Mouse (Mus musculus) midbrain, embryonic 12.5 days (tissue): Measurements from ENCODE around the gene Acsm1. TPM values are rescaled to one million over a fixed set of nuclear protein-coding genes. Genes with fewer than 3 reads are reported as not detected.
"Not testable (repeated sequence)": the region's sequence is repeated elsewhere in the genome, so short reads cannot be mapped to it uniquely, and the experiment has no call there.

Experiments used
- ATAC-seq: fragments of 200-750 bp; cut with Nextera tagmentation; 2 replicates; pipeline ENCODE4 v1.8.0; 2017; ENCODE audit warnings: low read depth, moderate TSS enrichment, moderate library complexity; ENCODE audit not compliant: low FRiP score
- H3K27ac ChIP-seq: fragments of 300-500 bp; sonication (generic); replicated peaks from 2 replicates; pipeline ENCODE4 v1.5.1; 2016; ENCODE audit warnings: mild to moderate bottlenecking
- H3K27me3 ChIP-seq: fragments of 300-500 bp; sonication (generic); 2 replicates; pipeline ENCODE4 v1.6.1; 2016; ENCODE audit warnings: mild to moderate bottlenecking
- H3K36me3 ChIP-seq: fragments of 300-500 bp; sonication (generic); 2 replicates; pipeline ENCODE4 v1.6.1; 2016
- H3K4me1 ChIP-seq: fragments of 300-500 bp; sonication (generic); 2 replicates; pipeline ENCODE4 v1.6.1; 2016
- H3K4me2 ChIP-seq: fragments of 300-500 bp; sonication (generic); replicated peaks from 2 replicates; pipeline ENCODE4 v1.6.1; 2016; ENCODE audit warnings: mild to moderate bottlenecking, moderate library complexity
- H3K4me3 ChIP-seq: fragments of 300-500 bp; sonication (generic); 2 replicates; pipeline ENCODE4 v1.5.1; 2016; ENCODE audit warnings: mild to moderate bottlenecking
- H3K9ac ChIP-seq: fragments of 300-500 bp; sonication (generic); replicated peaks from 2 replicates; pipeline ENCODE4 v1.6.1; 2016; ENCODE audit warnings: mild to moderate bottlenecking, moderate library complexity
- H3K9me3 ChIP-seq: fragments of 300-500 bp; sonication (generic); 2 replicates; pipeline ENCODE4 v1.6.1; 2016; ENCODE audit warnings: mild to moderate bottlenecking
- WGBS: fragments of 180-500 bp; shearing (Covaris S2); methylation state at CpG from one replicate; pipeline ENCODE4 v1.1.7; 2016; 5-methylcytosine and 5-hydroxymethylcytosine counted together
- polyA plus RNA-seq: library from polyadenylated mRNA; unstranded; fragments of >200 nt; fragmentation: Nextera tagmentation; extraction: Ambion mirVana; gene quantifications from 2 replicates; pipeline ENCODE4 v1.2.1, GENCODE M21; 2016

The Acsm1 gene
- not detected in 2 replicates for polyA plus RNA-seq

GRCm38 (mm10) chr7:119606664-119607076 lies at the start of gene Acsm1:
Gene Acsm1, plus strand, starts transcription at chr7:119607026.
- H3K36me3 ChIP-seq: no peaks in the 10 kb centered on the region
- no peak for ATAC-seq
- H3K9me3 ChIP-seq: no peaks in the 10 kb centered on the region
- no peaks in the 10 kb centered on the region for H3K27me3 ChIP-seq
- H3K27ac ChIP-seq: no peak within 1 kb of the TSS
- WGBS: 82% methylated on average over 5 of the region's 5 CpGs
- no peak within 1 kb of the TSS for H3K4me3 ChIP-seq
- no peak within 1 kb of the TSS for H3K4me2 ChIP-seq
- H3K4me1 ChIP-seq: no peaks in the 10 kb centered on the region
- H3K9ac ChIP-seq: no peak within 1 kb of the TSS

- no peaks in the 10 kb centered on the region for H3K4me1 ChIP-seq
- H3K27me3 ChIP-seq: no peaks in the 10 kb centered on the region
- no peak overlapping the region for H3K4me3 ChIP-seq
- no peak overlapping the region for H3K4me2 ChIP-seq
- no peak overlapping the region for H3K27ac ChIP-seq
- 85% methylated on average over 3 of the region's 3 CpGs for WGBS
- H3K9ac ChIP-seq: no peak overlapping the region
- H3K36me3 ChIP-seq: no peaks in the 10 kb centered on the region
- no peak for ATAC-seq
- no peaks in the 10 kb centered on the region for H3K9me3 ChIP-seq
Observed at GRCm38 (mm10) chr7:119559789-119560451, 46.9 kb upstream of the Acsm1 start.

GRCm38 (mm10) chr7:119560452-119560835 lies 46.4 kb upstream of the Acsm1 start:
- H3K9me3 ChIP-seq: no peaks in the 10 kb centered on the region
- no peak overlapping the region for H3K4me2 ChIP-seq
- no peak overlapping the region for H3K27ac ChIP-seq
- H3K27me3 ChIP-seq: no peaks in the 10 kb centered on the region
- no peak for ATAC-seq
- no peaks in the 10 kb centered on the region for H3K4me1 ChIP-seq
- no peak overlapping the region for H3K4me3 ChIP-seq
- no peaks in the 10 kb centered on the region for H3K36me3 ChIP-seq
- no peak overlapping the region for H3K9ac ChIP-seq
- 88% methylated on average over 3 of the region's 3 CpGs for WGBS

GRCm38 (mm10) chr7:119561441-119561840 lies 45.4 kb upstream of the Acsm1 start:
- Histone ChIP-seq H3K27ac (no peak overlapping the region), H3K9ac (no peak overlapping the region), H3K4me1 (no peaks in the 10 kb centered on the region), H3K27me3 (no peaks in the 10 kb centered on the region), H3K9me3 (no peaks in the 10 kb centered on the region), H3K36me3 (no peaks in the 10 kb centered on the region), H3K4me2 (no peak overlapping the region), H3K4me3 (no peak overlapping the region)
- WGBS: 65% methylated on average over 4 of the region's 4 CpGs
- ATAC-seq: no peak

- H3K36me3 ChIP-seq, H3K9me3 ChIP-seq, H3K4me2 ChIP-seq, H3K4me3 ChIP-seq, H3K27me3 ChIP-seq, H3K4me1 ChIP-seq, H3K27ac ChIP-seq, ATAC-seq, H3K9ac ChIP-seq: not testable (repeated sequence)
- 86% methylated on average over 2 of the region's 2 CpGs for WGBS
Observed at GRCm38 (mm10) chr7:119562476-119562875, 44.4 kb upstream of the Acsm1 start.

GRCm38 (mm10) chr7:119594530-119595107 lies 12.2 kb upstream of the Acsm1 start:
- H3K36me3 ChIP-seq: no peaks in the 10 kb centered on the region
- no peaks in the 10 kb centered on the region for H3K9me3 ChIP-seq
- no peak overlapping the region for H3K4me3 ChIP-seq
- no peak overlapping the region for H3K9ac ChIP-seq
- 90% methylated on average over 3 of the region's 3 CpGs for WGBS
- H3K27ac ChIP-seq: no peak overlapping the region
- H3K4me2 ChIP-seq: no peak overlapping the region
- H3K27me3 ChIP-seq: no peaks in the 10 kb centered on the region
- ATAC-seq: no peak
- H3K4me1 ChIP-seq: no peaks in the 10 kb centered on the region

GRCm38 (mm10) chr7:119595306-119595705 lies 11.5 kb upstream of the Acsm1 start:
- no peaks in the 10 kb centered on the region for H3K27me3 ChIP-seq
- no peak overlapping the region for H3K4me3 ChIP-seq
- no peak overlapping the region for H3K4me2 ChIP-seq
- H3K9me3 ChIP-seq: no peaks in the 10 kb centered on the region
- no peaks in the 10 kb centered on the region for H3K36me3 ChIP-seq
- H3K4me1 ChIP-seq: no peaks in the 10 kb centered on the region
- no peak overlapping the region for H3K27ac ChIP-seq
- H3K9ac ChIP-seq: no peak overlapping the region
- no peak for ATAC-seq
- 10% methylated on average over 1 of the region's 1 CpGs for whole genome bisulfite sequencing

- Histone ChIP-seq H3K4me2 (no peak overlapping the region), H3K36me3 (no peaks in the 10 kb centered on the region), H3K9me3 (no peaks in the 10 kb centered on the region), H3K4me1 (no peaks in the 10 kb centered on the region), H3K27me3 (no peaks in the 10 kb centered on the region), H3K27ac (no peak overlapping the region), H3K4me3 (no peak overlapping the region), H3K9ac (no peak overlapping the region)
- WGBS: 80% methylated on average over 2 of the region's 2 CpGs
- no peak for ATAC-seq
Observed at GRCm38 (mm10) chr7:119596536-119596935, 10.3 kb upstream of the Acsm1 start.

GRCm38 (mm10) chr7:119601195-119601953 lies 5.5 kb upstream of the Acsm1 start:
- no peaks in the 10 kb centered on the region for H3K9me3 ChIP-seq
- no peaks in the 10 kb centered on the region for H3K4me1 ChIP-seq
- ATAC-seq: no peak
- 87% methylated on average over 2 of the region's 2 CpGs for WGBS
- no peak overlapping the region for H3K4me2 ChIP-seq
- H3K4me3 ChIP-seq: no peak overlapping the region
- H3K9ac ChIP-seq: no peak overlapping the region
- H3K27ac ChIP-seq: no peak overlapping the region
- no peaks in the 10 kb centered on the region for H3K27me3 ChIP-seq
- H3K36me3 ChIP-seq: no peaks in the 10 kb centered on the region

- no peak for ATAC-seq
- H3K27ac ChIP-seq: no peak overlapping the region
- no peak overlapping the region for H3K4me3 ChIP-seq
- H3K4me2 ChIP-seq: no peak overlapping the region
- no peaks in the 10 kb centered on the region for H3K9me3 ChIP-seq
- H3K4me1 ChIP-seq: no peaks in the 10 kb centered on the region
- no peaks in the 10 kb centered on the region for H3K36me3 ChIP-seq
- 79% methylated on average over 1 of the region's 1 CpGs for WGBS
- H3K27me3 ChIP-seq: no peaks in the 10 kb centered on the region
- H3K9ac ChIP-seq: no peak overlapping the region
Observed at GRCm38 (mm10) chr7:119601954-119602317, 4.9 kb upstream of the Acsm1 start.

GRCm38 (mm10) chr7:119604903-119605483 lies 1.8 kb upstream of the Acsm1 start:
- H3K27me3 ChIP-seq: no peaks in the 10 kb centered on the region
- 82% methylated on average over 2 of the region's 2 CpGs for WGBS
- H3K36me3 ChIP-seq: no peaks in the 10 kb centered on the region

More at GRCm38 (mm10) chr7:119604903-119605483, 1.8 kb upstream of the Acsm1 start:
- no peaks in the 10 kb centered on the region for H3K4me1 ChIP-seq
- no peak for ATAC-seq
- no peak overlapping the region for H3K27ac ChIP-seq
- H3K4me2 ChIP-seq: no peak overlapping the region
- H3K9me3 ChIP-seq: no peaks in the 10 kb centered on the region
- no peak overlapping the region for H3K4me3 ChIP-seq
- no peak overlapping the region for H3K9ac ChIP-seq
